Mouse (Mus musculus): ENCODE data around the gene Smim20. TPM values are rescaled to one million over a fixed set of nuclear protein-coding genes. Genes with fewer than 3 reads are reported as not detected.

Smim20 gene
- polyA plus RNA-seq, 1 experiment from 2014 or later = 89.1 TPM

Other genes starting within 250 kb of the Smim20 start
- gene Slc34a2, start 229.0 kb upstream of the Smim20 start, polyA plus RNA-seq (2015; fragmentation: Nextera tagmentation; extraction: Ambion mirVana) = 11.8 and 19.7 TPM in 2 replicates
- 5.4 and 6.1 TPM in 2 replicates for gene Sel1l3, start 53.2 kb upstream of the Smim20 start, polyA plus RNA-seq (2015; fragmentation: Nextera tagmentation; extraction: Ambion mirVana)
- 38.2 and 40.2 TPM in 2 replicates for gene Rbpj, start 199.1 kb downstream of the Smim20 start, polyA plus RNA-seq (2015; fragmentation: Nextera tagmentation; extraction: Ambion mirVana)